Comparison of ENCODE assay signal across 14 mouse cellular contexts in genomic region chr9:66682822-66683221, GRCm38 (mm10). TPM values are rescaled to one million over a fixed set of nuclear protein-coding genes. Genes with fewer than 3 reads are reported as not detected.
DNase-seq lines count a peak whose midpoint lies in the region.
"Had no signal": no experiment of that assay in that cellular context is flagged by ENCODE, and none has a peak within 500 bp of the region (broad histone marks: within the 10 kb centered on the region; RNA-seq: fewer than 3 reads in every experiment).

No protein-coding gene starts in this region.

- DNase-seq in lung, adult 18-20 months, result peak; percentile 27 to 33
- no peak for DNase-seq in lung, postnatal 10 days
- DNase-seq in T-cell, adult 2 months (ENCODE audit: low spot score), result peak; percentile 28
- peak; percentile 10 for DNase-seq in lung, postnatal 14 days
- peak; percentile 55 to 66 for DNase-seq in natural killer cell, adult 2 months (ENCODE audit: low spot score in 2 of 2)
- DNase-seq in adrenal gland, postnatal 14 days, result no peak
- no peak for DNase-seq in heart, adult 18-20 months
- DNase-seq in heart, adult 8-10 months (ENCODE audit: low spot score), result no peak
- DNase-seq: adrenal gland, postnatal 25 days; cerebellum, adult 11-12 months; embryo, embryonic 11 days; heart, postnatal 4 days; right cerebral cortex, postnatal 4 days; thymus, postnatal 4 days had no signal

RNA-seq across cellular contexts. Expression of gene Car12, which starts 30.7 kb away (rescaled TPM):
- total RNA-seq in adrenal gland, postnatal 14 days (2021), result 0.33 and 0.49 TPM in 2 replicates
- not detected for total RNA-seq in heart, adult 18-20 months (2021)
- not detected for total RNA-seq in heart, adult 8-10 months (2022)

Comparison
In these comparisons a context has a peak if more than half of its experiments do, and no peak if none do; other contexts are left out.
1. DNase-seq: peak in lung, adult 18-20 months (2 of 2), T-cell, adult 2 months (single experiment), lung, postnatal 14 days (single experiment) and natural killer cell, adult 2 months (2 of 2); none in lung, postnatal 10 days (single experiment), adrenal gland, postnatal 14 days (single experiment), heart, adult 18-20 months (0 of 2) and heart, adult 8-10 months (single experiment).